Mouse (Mus musculus): ENCODE measurements around the gene Syt17.

DNA sequence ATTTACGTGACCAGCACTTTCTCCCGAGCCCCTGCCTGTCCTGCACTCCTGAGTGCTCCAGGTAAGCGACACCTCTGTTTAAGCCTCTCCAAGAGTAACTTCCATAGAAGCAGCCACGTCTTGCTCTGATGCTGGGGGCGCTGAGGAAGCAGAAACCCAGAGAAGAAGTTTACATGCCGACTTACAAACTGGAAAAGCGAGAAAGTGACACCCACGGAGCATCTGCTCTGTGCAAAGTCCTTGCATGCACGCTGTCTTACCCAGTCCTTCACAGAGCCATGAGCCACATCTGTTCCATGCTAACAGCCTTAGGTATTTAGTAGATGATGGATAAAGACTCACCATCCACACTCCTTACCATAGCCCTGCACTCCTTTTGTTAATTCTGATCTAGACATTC is 48.3 kb downstream of the Syt17 start:
- TF ChIP-seq CTCF (IDR thresholded peaks at IDR 0.05; ENCODE audit: extremely low read depth, insufficient read depth, low read length) (no peak), POLR2A (IDR thresholded peaks at IDR 0.05; ENCODE audit: extremely low read depth, insufficient read depth, low read length) (no peak)

Data from cortical plate, adult 2 months (tissue).